Mouse (Mus musculus) thymus, postnatal 36 days (tissue): ENCODE measurements around the gene Cdkn1c.

Experiments used
- DNase-seq, 2 experiments: peaks; one replicate each; pipeline ENCODE4 v3.0.0; 2022; ENCODE audit warnings: mixed read lengths in 2 of 2

The Cdkn1c gene

DNA sequence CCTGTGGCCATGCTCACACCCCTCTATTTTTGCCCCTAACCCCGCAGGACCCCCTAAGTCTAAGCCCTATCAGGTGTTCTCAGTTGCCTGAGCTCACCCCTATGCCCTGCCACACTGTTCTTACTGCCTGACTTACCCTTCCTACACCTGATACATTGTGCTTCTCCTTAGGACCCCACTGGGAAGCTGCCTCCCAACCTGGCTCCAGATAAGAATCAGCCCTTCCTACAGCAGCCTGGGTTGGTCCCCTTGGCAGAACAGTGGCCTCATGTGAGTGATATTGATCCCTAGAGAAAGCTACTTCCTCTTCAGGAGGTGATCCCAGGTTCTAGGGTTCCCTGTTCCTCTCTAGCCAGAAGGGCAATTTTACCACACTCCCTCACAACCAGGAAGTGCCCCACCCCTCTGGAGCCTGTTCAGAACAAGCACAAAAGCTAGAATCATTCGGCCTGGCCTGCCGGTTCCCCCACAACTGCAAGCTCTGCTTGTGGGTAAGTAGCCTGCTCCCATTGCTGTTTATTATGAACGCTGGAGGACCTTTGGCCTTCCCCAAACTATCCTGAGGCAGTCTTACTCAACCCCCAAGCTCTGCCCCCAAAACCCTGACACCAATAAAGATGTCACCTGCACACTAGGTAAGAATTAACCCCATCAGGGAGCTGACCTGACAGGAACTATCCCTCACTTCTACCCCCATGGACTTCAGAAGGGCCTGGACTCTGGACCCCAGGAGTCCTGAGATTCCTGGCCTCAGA lies 12.7 kb upstream of the Cdkn1c start, which contains the start of gene Slc22a18:
Gene Slc22a18 (plus strand): TSS at position 390 of the 755 bp plus-strand sequence.
- DNase-seq, result no peak

- DNase-seq, result peak; percentile 61 to 67
Measured at GRCm38 (mm10) chr7:143469946-143470345, 9.1 kb upstream of the Cdkn1c start.

- DNase-seq, result no peak
Measured at GRCm38 (mm10) chr7:143467714-143468113, 6.9 kb upstream of the Cdkn1c start.

DNA sequence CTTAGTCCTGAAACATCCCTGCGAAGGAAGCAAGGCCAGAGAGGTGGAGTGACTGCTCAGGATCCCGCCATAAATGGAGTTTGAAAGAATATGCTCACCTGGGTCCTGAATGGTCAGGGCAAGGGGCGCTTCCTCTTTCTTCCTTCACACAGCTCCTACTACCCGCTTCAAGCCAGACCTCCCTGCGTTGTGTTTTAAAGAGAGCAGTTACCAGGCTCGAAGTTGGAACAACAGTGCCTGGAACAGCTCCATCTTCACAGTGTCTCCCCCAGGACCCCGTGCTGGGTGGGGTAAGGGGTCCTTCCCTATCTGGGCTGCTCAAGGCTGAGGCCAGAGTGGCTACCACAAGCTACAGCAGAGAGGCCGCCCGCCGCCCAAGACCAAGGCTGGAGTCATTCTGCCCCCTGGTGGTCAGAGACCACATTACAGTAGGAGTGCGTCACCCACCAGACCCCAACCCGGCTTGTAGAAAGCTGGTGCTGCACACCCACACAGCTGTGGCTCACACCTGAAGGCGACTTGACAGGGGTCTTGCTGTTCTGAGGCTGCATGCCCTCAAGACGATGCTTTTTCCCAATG lies 5.3 kb upstream of the Cdkn1c start:
- peak; percentile 69 to 73 for DNase-seq

- peak; percentile 31 to 50 for DNase-seq
Measured at GRCm38 (mm10) chr7:143464811-143465560, 4.1 kb upstream of the Cdkn1c start.

GRCm38 (mm10) chr7:143463865-143464415 lies 3.1 kb upstream of the Cdkn1c start:
- peak; percentile 66 to 69 for DNase-seq

DNA sequence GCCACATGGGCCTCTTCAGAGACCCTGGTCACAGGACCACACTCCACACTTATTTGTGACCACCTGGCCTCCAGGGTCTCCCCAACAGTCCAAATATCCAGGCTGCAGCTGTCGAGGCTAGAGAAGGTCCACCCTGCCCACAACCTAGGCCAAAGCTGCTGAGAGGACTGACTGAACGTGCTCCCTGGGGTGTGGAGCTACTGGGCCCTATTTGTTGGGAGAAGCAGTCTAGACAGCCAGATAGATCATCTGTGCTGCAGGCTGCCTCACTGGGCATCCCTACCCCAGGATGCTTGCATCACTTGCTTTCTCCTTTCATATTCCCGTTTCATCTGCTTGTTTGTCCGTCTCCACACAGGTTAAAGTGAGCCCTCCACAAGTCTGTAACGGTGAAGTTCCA lies 1.7 kb upstream of the Cdkn1c start:
- no peak for DNase-seq

DNA sequence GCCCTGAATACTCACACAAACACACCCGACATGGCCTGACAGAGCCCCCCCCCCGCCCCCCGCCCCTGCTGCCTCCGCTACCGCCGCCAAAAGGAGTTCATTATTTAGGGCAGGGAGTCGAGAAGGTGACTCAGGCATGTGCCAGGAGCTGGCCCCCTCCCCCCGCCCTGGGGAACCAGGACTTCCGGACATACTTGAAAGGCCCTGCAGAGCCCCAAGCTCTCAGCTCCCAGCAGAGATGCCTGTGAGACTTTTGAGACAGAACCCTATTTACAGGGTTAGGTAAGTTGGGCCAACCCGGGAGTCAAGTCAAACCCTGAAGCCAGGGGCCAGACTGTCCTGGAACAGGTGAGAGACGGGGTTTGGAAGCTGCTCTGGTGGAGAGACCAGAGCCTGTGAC lies 1.1 kb upstream of the Cdkn1c start:
- DNase-seq, result no peak

GRCm38 (mm10) chr7:143461294-143461870 lies 532 bp upstream of the Cdkn1c start:
- no peak for DNase-seq

- DNase-seq, result no peak
Measured at GRCm38 (mm10) chr7:143460217-143460834, 524 bp downstream of the Cdkn1c start.

DNA sequence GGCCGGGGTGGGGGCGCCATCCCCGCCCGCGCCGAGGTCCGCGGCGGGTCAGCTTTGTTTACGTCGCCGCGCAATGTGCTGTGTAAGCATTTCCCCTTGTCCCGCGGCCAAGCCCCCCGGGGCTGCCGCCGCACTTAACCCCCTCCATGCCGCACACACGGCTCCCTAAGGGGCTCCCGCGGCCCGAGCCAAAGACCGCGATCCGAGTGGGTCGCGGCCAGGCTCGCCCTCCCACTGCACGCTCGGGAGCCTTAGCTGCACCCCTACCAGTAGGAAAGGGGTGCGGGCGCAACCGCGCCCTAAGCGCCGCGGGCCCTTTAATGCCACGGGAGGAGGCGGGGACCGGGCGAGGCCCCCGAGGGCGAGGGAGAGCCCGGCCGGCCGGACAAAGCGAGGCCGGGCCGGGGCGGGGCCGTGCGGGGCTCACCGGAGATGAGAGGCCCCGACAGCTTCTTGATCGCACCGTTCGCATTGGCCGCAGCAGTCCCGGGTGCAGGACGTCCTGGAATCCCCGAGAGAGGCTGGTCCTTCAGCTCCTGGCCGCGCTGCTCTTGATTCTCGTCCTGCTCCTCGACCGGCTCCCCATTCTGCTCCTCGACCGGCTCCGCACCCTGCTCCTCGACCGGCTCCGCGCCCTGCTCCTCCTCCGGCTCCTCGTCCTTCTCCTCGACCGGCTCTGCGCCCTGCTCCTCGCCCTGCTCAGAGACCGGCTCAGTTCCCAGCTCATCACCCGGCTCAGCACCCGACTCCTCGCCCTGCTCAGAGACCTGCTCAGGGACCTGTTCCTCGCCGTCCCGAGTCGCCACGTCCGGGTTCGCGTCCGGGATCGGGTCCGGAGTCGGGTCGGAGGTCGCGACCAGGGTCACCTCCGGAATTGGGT lies 1.3 kb downstream of the Cdkn1c start:
- no peak for DNase-seq

GRCm38 (mm10) chr7:143458963-143459331 lies 1.9 kb downstream of the Cdkn1c start:
- DNase-seq, result no peak

- DNase-seq, result no peak
Measured at GRCm38 (mm10) chr7:143447130-143447529, 13.7 kb downstream of the Cdkn1c start.

DNA sequence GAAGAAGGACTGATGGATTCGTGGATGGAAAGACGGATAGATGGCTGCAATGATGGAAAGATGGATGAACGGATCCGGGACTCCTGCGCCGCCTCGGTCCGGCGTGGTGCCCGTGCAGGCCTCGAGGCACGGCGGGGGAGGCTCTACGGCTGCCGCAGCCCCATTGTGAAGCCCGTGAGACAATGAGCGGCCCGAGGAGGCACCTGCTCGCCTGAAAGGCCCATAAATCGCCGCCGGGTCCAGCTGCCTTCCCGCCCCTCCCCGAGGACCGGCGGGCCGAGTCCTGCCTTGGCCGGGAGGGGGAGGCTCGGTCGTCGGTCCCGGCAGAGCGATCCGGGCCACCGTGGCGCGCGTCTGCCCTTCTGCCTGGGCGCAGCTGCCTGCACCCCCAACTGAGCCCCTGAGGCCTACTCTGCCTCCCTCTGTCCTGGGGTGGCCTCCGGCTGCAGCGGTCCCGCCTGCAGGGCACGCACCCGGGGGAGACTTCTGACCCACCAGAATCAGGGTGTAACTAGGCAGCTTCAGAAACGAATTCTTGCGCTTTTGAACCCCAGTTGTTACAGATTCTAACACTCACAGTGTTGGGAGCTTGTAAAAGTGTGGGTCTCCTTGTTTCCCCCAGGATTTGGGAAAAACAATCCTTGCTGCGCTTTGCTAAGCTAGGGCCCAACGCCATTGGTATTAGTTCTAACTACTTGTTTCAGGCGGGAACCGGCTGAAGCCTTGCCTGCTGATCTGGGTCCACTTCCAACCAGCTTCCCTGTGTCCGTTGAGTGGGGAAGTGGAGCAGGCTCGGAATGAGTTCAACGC lies 15.0 kb downstream of the Cdkn1c start:
- no peak for DNase-seq

DNA sequence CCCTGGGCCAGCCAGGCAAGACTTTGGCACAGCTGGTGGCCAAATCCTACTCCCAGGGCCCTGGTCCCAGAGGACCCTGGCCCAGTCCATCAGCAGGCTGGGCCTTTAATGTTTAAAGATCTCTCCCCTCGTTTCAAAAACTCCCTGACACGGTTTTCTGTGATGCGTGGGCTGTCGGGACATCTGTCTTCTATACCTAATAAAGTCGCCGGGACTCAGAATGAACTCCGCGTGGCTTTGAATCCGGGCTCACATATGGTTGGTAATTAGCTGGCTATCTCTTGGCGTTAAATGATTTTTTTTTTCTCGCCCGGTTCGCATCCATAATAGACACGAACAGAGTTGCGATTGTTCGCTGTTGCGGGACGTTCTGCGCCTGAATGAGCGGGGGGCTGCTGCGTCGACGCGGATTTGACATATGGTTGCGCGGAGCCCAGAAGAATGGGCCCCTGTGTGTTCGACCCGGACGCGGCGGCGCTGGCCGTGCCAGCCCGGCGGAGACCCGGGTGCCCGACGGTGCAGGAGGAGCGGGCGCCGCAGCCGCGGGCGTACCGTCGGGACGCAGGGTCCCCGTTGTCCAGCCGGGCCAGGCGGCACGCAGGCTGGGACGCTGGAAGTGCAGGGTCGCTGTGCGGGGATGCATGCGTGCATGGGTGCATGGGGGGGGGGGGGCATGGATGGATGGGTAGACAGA lies 15.7 kb downstream of the Cdkn1c start:
- no peak for DNase-seq

- DNase-seq, result no peak
Measured at GRCm38 (mm10) chr7:143444580-143444954, 16.3 kb downstream of the Cdkn1c start.

DNA sequence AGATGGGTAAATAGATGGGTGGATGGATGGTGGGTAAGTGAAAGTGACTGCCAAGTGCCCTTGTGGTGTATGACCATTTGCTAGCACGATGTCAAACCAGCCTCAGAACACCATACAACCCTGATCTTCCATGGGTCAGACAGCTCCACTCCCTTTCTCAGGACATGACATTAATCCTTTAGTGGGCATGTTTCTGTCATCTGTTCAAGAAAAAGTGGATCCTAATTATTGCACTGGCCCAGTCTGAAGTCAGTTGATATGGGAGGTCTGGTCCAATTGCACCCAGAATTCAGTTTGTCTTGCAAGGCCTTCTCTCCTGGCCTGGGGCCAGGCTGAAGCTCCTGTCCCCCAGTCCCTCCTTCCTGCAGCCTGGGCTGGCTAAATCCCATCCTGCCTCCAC lies 21.9 kb downstream of the Cdkn1c start:
- DNase-seq, result no peak

DNA sequence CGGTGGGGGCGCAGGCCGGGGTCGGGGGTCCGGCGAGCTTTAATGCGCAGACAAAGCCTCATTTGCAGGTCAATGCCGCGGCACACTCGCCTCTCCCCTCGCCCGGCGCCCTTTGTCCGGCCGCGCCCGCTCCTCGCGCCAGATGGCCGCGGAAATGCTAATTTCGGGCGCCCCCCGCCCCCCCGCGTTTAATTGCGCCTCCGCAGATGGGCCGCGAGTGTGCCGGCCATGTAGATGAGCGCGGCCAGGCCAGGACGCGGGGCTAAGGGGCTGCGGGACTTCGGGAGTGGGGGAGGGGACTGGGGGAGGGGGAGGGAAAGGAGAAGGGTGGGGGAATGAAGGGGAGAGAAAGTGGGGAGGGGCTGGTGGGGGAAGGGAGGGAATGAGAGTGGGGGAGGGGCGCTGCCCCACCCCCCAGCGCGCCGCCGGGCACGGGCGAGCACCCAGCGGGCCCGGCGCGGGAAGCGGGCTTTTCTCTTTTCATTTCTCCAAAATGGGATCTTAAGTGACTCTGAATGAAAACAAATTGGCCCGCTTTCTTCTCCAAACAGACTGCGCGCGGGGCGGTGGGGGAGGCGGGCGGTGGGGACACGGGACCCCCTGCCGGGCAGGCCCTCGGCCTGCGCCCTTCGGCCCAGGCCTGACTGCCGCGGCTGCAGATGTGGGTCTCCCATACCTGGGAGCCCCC lies 22.8 kb downstream of the Cdkn1c start:
- no peak for DNase-seq

DNA sequence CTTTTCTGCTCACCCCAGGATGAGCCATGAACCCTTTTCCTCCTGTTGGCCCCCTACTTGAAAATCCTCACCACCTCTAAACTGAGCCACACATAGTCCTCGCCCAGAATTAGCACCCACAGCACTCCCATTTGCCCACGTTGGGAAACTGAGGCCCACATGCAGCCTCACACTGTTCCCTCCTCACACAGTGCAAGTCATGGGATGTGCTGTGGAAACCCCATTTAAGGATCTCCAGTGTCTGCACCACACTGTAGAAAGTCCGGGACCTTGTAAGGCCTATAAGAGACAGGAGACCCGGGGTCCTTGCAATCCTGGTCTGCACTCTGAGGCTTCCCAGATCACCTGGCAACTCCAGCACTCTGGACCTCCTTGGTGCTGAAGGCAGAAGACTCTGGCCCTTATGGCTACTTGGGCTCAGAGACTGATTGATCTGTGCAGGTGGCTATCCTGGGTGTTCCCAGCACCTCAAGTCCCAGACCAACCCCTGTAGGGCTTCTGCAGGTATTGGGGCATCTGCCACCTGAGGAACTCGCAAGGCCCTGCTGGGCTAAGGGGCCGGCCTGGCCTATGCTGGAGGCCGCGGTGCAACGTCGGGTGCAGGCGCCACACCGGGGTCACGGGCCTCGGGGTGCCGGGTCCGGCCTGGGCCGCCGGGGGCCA lies 23.5 kb downstream of the Cdkn1c start:
- DNase-seq, result no peak
